Mouse (Mus musculus) bone marrow macrophage, adult 2 months (primary cell): ENCODE data around the gene Brd1. TPM values are rescaled to one million over a fixed set of nuclear protein-coding genes. Genes with fewer than 3 reads are reported as not detected.

Source experiments
- H3K27ac ChIP-seq: 2 replicates; pipeline ENCODE4 v1.5.1; 2012; ENCODE audit warnings: low read depth, low read length; ENCODE audit not compliant: insufficient read depth
- H3K4me1 ChIP-seq: 2 replicates; pipeline ENCODE4 v1.6.1; 2012; ENCODE audit warnings: low read length; ENCODE audit not compliant: control insufficient read depth, insufficient read depth
- H3K4me3 ChIP-seq: 2 replicates; pipeline ENCODE4 v1.5.1; 2012; ENCODE audit warnings: mild to moderate bottlenecking, low read length, moderate library complexity; ENCODE audit not compliant: insufficient read depth
- CTCF ChIP-seq: IDR thresholded peaks from 2 replicates; pipeline ENCODE4 v1.5.1; 2012; ENCODE audit warnings: low read depth, mild to moderate bottlenecking, low read length, moderate library complexity
- POLR2A ChIP-seq: IDR thresholded peaks from 2 replicates; pipeline ENCODE4 v1.6.1; 2012; ENCODE audit warnings: mild to moderate bottlenecking, low read depth, low read length, borderline replicate concordance
- polyA plus RNA-seq: library from polyadenylated mRNA; stranded (reverse); fragments of >200 nt; gene quantifications from 2 replicates; pipeline ENCODE4 v1.2.4, GENCODE M21; 2012; ENCODE audit not compliant: missing spikeins, insufficient read depth, insufficient read length

Gene Brd1
- polyA plus RNA-seq, 1 experiment: 44.9 TPM

- 0 out of 2 replicates have a peak, but pooled peaks cover 2% of the 10 kb centered on the region for H3K4me1 ChIP-seq
- no peak overlapping the region for H3K4me3 ChIP-seq
- H3K27ac ChIP-seq: no peak overlapping the region
- TF ChIP-seq POLR2A (no peak), CTCF (no peak)
These were observed 40.0 kb downstream of the Brd1 start for GRCm38 (mm10) chr15:88694033-88694432.

GRCm38 (mm10) chr15:88692720-88693119, 41.3 kb downstream of the Brd1 start:
- no peak overlapping the region for H3K27ac ChIP-seq
- no peak for TF ChIP-seq CTCF
- H3K4me1 ChIP-seq: 0 out of 2 replicates have a peak, but pooled peaks cover 2% of the 10 kb centered on the region
- no peak overlapping the region for H3K4me3 ChIP-seq

GRCm38 (mm10) chr15:88691129-88691528, 42.9 kb downstream of the Brd1 start:
- TF ChIP-seq POLR2A: no peak
- no peak for TF ChIP-seq CTCF
- no peak overlapping the region for H3K4me3 ChIP-seq
- H3K4me1 ChIP-seq: 0 out of 2 replicates have a peak, but pooled peaks cover 2% of the 10 kb centered on the region
- H3K27ac ChIP-seq: no peak overlapping the region

- TF ChIP-seq CTCF (no peak), POLR2A (no peak)
- no peak overlapping the region for H3K27ac ChIP-seq
- no peaks in the 10 kb centered on the region for H3K4me1 ChIP-seq
- H3K4me3 ChIP-seq: no peak overlapping the region
These were observed 45.9 kb downstream of the Brd1 start for GRCm38 (mm10) chr15:88688120-88688519.

- no peak overlapping the region for H3K4me3 ChIP-seq
- no peak overlapping the region for H3K27ac ChIP-seq
- no peak for TF ChIP-seq POLR2A
- no peak for TF ChIP-seq CTCF
- H3K4me1 ChIP-seq: no peaks in the 10 kb centered on the region
These were observed 47.3 kb downstream of the Brd1 start for GRCm38 (mm10) chr15:88686725-88687124.

- no peak for TF ChIP-seq CTCF
- no peak for TF ChIP-seq POLR2A
- Histone ChIP-seq H3K4me3 (no peak overlapping the region), H3K27ac (no peak overlapping the region), H3K4me1 (no peaks in the 10 kb centered on the region)
These were observed 50.0 kb downstream of the Brd1 start for GRCm38 (mm10) chr15:88684039-88684438.

DNA sequence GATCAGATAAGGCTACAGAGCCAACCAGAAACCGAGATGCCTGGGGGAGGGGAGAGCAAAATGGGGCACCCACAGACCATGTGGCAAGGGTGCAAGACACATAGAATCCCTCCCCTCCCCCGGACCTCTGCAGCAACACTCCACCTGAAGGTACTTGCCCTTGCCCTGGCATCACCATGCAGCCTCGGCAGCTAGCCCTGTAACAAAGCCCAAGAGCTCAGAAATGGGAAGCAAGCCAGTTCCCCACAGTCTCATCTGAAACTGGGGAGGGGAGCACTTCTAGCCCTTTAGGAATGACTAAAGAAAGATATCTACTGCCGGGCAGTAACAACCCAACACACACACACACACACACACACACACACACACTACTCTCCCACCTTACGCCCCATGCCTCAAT, 53.1 kb downstream of the Brd1 start:
- no peak overlapping the region for H3K27ac ChIP-seq
- H3K4me3 ChIP-seq: no peak overlapping the region
- no peaks in the 10 kb centered on the region for H3K4me1 ChIP-seq
- no peak for TF ChIP-seq CTCF
- TF ChIP-seq POLR2A: no peak

DNA sequence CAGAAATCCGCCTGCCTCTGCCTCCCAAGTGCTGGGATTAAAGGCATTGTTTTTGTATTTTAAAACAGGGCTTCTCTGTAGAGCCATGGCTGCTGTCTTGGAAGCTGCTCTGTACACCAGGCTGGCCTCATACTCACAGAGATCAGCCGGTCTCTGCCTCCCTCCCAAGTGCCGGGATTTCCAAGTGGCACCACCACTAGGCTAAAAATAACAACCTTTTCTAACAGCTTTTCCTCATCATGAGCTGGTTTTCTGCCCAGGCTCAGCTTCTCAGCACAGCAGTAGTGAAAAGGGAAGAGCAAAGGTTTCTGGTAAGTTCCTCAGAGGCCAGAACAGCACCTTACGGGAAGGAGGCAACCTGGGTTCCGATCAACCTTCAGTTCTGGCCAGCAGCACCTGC, 56.5 kb downstream of the Brd1 start:
- no peak overlapping the region for H3K4me3 ChIP-seq
- no peaks in the 10 kb centered on the region for H3K4me1 ChIP-seq
- H3K27ac ChIP-seq: no peak overlapping the region
- TF ChIP-seq POLR2A: no peak
- no peak for TF ChIP-seq CTCF

DNA sequence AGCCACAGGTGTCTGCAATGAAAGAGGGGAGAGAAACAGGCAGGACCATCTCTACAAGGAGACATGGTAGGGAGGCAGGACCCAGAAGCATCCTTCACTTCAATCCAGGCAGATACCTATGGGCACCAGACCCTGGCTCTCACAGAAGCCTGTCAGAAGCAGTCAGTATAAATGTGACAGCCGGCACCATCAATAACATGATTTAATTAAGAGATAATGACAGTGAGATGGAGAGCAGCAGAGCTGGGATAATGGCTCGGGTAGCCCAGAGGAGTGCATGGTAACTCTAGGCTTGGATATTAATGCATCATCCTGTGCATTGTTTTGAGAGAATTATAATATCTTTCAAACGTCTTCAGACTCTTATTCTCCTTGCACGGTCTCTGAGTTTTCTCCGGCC, 58.0 kb downstream of the Brd1 start:
- Histone ChIP-seq H3K27ac (no peak overlapping the region), H3K4me1 (no peaks in the 10 kb centered on the region), H3K4me3 (no peak overlapping the region)
- no peak for TF ChIP-seq POLR2A
- no peak for TF ChIP-seq CTCF

DNA sequence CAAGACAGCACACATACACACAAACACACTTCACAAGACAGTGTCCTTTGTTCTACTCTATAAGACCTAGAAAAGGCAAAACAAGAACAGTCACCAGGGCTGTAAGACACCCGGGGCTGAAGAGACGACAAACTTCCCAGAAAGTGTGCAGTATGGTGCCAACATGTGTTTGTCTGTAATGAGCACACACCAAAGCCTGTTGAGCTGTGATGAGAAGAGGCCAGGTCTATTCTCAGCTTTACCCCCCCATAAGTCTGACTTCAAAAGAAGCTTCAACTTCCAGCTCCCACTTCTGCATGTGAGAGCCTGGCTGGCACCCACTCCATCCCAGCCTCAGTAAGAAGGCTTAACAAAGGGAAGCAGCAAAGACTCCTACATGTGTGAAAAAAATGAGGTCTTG, 65.3 kb downstream of the Brd1 start:
- Histone ChIP-seq H3K4me3 (no peak overlapping the region), H3K27ac (no peak overlapping the region), H3K4me1 (no peaks in the 10 kb centered on the region)
- TF ChIP-seq POLR2A (no peak), CTCF (no peak)

DNA sequence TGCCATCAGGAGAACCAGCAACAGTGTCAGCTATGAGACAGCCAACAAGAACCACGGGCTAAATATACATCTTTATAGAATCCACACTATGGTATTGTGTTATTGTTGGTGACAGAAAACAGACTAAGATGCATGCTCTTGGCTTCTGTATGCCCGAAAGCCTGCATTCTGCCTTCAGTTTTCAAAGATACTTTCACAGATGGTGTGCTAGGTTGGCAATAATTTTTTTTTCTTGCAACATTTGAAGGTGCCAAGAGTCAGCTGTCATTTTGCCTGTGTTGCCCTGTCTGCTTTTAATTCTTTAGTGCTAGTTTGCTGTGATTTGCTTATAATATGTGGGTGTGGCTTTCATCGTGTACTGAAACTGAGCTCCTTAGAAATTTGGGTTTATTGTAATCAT, 66.4 kb downstream of the Brd1 start:
- H3K4me1 ChIP-seq: no peaks in the 10 kb centered on the region
- H3K4me3 ChIP-seq: no peak overlapping the region
- TF ChIP-seq CTCF: no peak
- TF ChIP-seq POLR2A: no peak
- H3K27ac ChIP-seq: no peak overlapping the region
